Mouse (Mus musculus) layer of hippocampus, adult 18-20 months (tissue): ENCODE measurements at regions not wholly inside any gene's neighbourhood (a gene's known extent, or its start where the extent isn't known, plus 50 kb on each side); places are given as distances from the start of the nearest gene placed in this dataset.

Source experiments
- DNase-seq, 2 experiments: peaks; one replicate each; pipeline ENCODE4 v3.0.0; 2022; ENCODE audit warnings: low spot score in 2 of 2

DNA sequence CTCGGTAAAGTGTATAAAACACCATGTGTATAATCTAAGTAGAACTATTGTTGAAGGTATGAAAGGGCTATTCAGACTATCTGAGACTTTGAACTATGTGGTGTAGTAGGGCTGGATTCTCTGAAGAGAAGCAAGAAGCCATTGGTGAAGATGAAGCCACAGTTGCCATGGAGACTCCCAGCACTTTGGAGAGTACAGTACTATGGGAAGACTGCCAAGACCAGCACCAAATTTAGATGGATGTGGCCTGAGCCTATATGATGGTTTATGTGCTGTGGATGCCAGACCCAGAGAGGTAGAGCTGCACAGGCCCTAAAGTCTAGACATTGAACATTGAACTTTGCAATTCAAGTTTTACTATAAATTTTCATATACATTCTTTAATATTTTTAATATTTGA, 151.3 kb upstream of the Tle1 start:
- DNase-seq, result peak in 1 of 2 experiments; percentile 4

- DNase-seq, result no peak
These were observed 131.2 kb upstream of the Tle1 start for GRCm38 (mm10) chr4:72331882-72332281.

DNA sequence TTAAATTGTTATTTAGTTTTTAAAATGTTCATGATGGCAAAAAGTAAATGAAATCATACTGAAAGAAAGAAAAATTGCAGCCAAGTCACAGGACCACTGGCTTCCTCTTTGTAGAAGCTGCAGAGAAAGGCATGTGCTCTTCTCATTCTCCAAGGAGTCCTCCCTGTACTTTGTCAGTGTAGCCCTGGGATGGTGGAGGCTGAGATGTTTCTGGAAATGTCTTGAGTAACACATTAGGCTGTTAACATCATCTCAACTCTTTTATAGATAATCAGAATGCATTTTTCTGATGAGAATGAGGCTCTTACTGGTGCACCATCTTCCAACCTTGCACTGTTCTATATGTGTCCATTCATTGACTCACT, 128.3 kb upstream of the Tle1 start:
- no peak for DNase-seq

- DNase-seq, result no peak
These were observed 127.7 kb upstream of the Tle1 start for GRCm38 (mm10) chr4:72328282-72329025.

DNA sequence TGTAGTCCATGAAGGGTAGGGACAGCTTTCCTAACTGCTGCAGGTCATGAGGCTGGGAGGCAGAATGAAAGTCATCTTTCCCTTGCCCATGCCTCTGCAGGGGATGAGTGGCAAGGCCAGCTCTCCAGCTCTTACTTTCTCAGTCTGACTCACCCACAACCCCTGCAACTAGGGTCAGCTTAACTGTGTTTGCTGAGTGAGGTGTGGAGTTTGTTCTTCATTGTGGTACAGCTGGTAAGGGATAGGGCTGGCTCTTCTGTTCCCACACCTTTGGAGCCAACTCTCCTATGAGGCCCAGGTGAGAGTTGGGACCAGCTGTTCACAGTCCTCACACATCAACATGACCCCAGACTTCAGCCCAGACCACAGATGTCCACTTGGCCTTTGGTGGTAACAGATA, 124.2 kb upstream of the Tle1 start:
- DNase-seq, result no peak

DNA sequence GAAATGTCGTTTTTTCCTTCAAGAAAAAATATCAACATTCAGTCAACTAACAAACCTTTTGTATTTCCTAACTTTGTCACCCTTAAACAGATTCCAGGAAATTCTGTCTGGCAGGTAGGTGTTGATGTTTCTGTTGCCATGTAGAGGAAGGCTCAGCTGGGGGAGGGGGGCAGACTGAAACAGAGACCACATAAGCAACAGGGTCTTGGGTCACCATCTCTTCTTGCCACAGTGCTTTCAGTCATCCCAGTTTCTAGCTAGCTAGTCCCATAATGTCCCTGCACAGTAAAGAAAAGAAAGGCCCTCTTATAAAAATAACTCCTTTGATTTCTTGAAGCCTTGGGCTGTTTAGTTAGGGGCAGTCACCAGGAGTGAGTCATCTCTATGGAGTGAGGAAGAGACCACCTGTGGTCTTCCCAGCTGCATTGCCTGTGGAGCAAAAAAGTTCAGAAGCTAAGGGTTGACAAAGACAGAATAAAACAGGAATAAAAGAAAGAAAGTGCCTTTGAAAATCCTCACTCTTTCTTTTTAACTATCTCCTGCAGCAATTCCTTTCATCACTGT, 84.5 kb upstream of the Tle1 start:
- DNase-seq, result no peak

DNA sequence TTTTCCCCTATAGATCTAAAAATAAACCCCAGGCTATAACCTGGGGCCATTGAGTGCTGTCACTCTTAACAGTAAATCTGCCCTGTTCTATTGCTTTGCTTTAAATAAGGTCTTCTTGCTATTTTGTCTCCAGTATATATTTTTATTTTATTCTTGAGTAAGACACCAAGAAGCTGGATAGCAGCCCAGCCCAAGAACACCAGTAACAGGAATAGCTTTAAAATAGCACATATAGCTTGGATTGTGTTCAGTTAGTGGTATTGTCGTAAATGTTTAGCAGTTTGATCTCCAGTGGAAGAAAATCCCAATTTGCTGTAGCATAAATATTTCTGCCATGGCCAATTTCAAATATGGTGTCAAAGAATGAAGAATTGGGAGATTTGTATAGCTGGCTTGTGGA, 49.8 kb upstream of the Tle1 start:
- no peak for DNase-seq
